Mouse (Mus musculus) midbrain, embryonic 11.5 days (tissue): ENCODE data around the gene Ttc37. TPM values are rescaled to one million over a fixed set of nuclear protein-coding genes. Genes with fewer than 3 reads are reported as not detected.
A peak's percentile ranks its signal among the peaks of the same experiment; 100 is the strongest.

Source experiments
- ATAC-seq: fragments of 200-750 bp; cut with Nextera tagmentation; 2 replicates; pipeline ENCODE4 v1.8.0; 2017; ENCODE audit warnings: moderate TSS enrichment, moderate library complexity; ENCODE audit not compliant: low FRiP score
- DNase-seq: peaks from one replicate; pipeline ENCODE4 v3.0.0; 2015; ENCODE audit warnings: low spot score; ENCODE audit errors: missing footprints
- H3K27ac ChIP-seq: fragments of 300-500 bp; sonication (generic); 2 replicates; pipeline ENCODE4 v1.5.1; 2014; ENCODE audit warnings: low read depth, low read length
- H3K27me3 ChIP-seq: fragments of 300-500 bp; sonication (generic); 2 replicates; pipeline ENCODE4 v1.6.1; 2014; ENCODE audit warnings: mild to moderate bottlenecking, low read length, moderate library complexity, mixed read lengths; ENCODE audit not compliant: control insufficient read depth, insufficient read depth
- H3K36me3 ChIP-seq: fragments of 300-500 bp; sonication (generic); 2 replicates; pipeline ENCODE4 v1.6.1; 2014; ENCODE audit warnings: mild to moderate bottlenecking, low read length, moderate library complexity, mixed read lengths; ENCODE audit not compliant: control insufficient read depth, insufficient read depth
- H3K4me1 ChIP-seq: fragments of 300-500 bp; sonication (generic); 2 replicates; pipeline ENCODE4 v1.6.1; 2014; ENCODE audit warnings: low read length; ENCODE audit not compliant: control insufficient read depth, insufficient read depth
- H3K4me2 ChIP-seq: fragments of 300-500 bp; sonication (generic); 2 replicates; pipeline ENCODE4 v1.6.1; 2014; ENCODE audit warnings: mild to moderate bottlenecking, moderate library complexity
- H3K4me3 ChIP-seq: fragments of 300-500 bp; sonication (generic); 2 replicates; pipeline ENCODE4 v1.5.1; 2014; ENCODE audit warnings: low read depth, low read length
- H3K9ac ChIP-seq: fragments of 300-500 bp; sonication (generic); 2 replicates; pipeline ENCODE4 v1.6.1; 2014; ENCODE audit warnings: low read length
- H3K9me3 ChIP-seq: fragments of 300-500 bp; sonication (generic); 2 replicates; pipeline ENCODE4 v1.6.1; 2016; ENCODE audit warnings: low read length; ENCODE audit not compliant: control insufficient read depth
- WGBS: fragments of 180-500 bp; shearing (Covaris S2); extraction: QIAGEN DNeasy Blood & Tissue Kit; methylation state at CpG from one replicate; pipeline ENCODE4 v1.1.7; 2014; 5-methylcytosine and 5-hydroxymethylcytosine counted together
- polyA plus RNA-seq: library from polyadenylated mRNA; unstranded; fragments of >200 nt; fragmentation: Nextera tagmentation; extraction: Ambion mirVana; gene quantifications from 2 replicates; pipeline ENCODE4 v1.2.1, GENCODE M21; 2014

Ttc37 gene
- polyA plus RNA-seq, 1 experiment from 2014 or later = 14.1 TPM

- DNase-seq = no peak
- Histone ChIP-seq H3K4me2 (no peak overlapping the region), H3K9me3 (no peaks in the 10 kb centered on the region), H3K9ac (no peak overlapping the region), H3K27ac (no peak overlapping the region), H3K4me1 (no peaks in the 10 kb centered on the region), H3K36me3 (no peaks in the 10 kb centered on the region), H3K27me3 (no peaks in the 10 kb centered on the region), H3K4me3 (no peak overlapping the region)
- no peak for ATAC-seq
- 94% methylated on average over 4 of the region's 4 CpGs for WGBS
Observed at GRCm38 (mm10) chr13:76063548-76063947, 35.0 kb upstream of the Ttc37 start.

- no peaks in the 10 kb centered on the region for H3K27me3 ChIP-seq
- H3K4me3 ChIP-seq = no peak overlapping the region
- H3K36me3 ChIP-seq = no peaks in the 10 kb centered on the region
- WGBS = 92% methylated on average over 13 of the region's 13 CpGs
- ATAC-seq (0 out of 2 replicates have a peak, but pooled peaks have one; percentile 14), DNase-seq (no peak)
- no peaks in the 10 kb centered on the region for H3K4me1 ChIP-seq
- no peak overlapping the region for H3K9ac ChIP-seq
- H3K4me2 ChIP-seq = no peak overlapping the region
- no peak overlapping the region for H3K27ac ChIP-seq
- no peaks in the 10 kb centered on the region for H3K9me3 ChIP-seq
Observed at GRCm38 (mm10) chr13:76064363-76064945, 34.1 kb upstream of the Ttc37 start.

DNA sequence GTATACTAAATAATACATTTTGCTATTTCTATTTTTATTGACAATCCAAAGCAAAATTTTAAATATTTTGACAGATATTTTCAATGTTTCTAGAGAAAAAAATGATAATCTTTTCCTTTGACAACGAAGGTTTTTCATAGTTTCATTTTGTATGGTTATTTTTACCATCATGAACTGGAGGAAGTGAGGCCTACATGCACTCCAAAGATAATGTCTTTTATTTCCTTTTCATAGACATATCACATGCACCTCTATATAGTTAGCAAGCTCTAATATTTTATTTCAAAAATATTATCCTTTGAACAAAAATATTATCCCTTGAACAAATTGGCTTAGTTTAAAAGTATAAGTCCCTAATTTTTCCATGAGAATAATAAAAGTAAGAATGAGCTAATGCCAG is 24.2 kb upstream of the Ttc37 start:
- Histone ChIP-seq H3K36me3 (no peaks in the 10 kb centered on the region), H3K27me3 (no peaks in the 10 kb centered on the region), H3K4me2 (no peak overlapping the region), H3K4me1 (no peaks in the 10 kb centered on the region), H3K9ac (no peak overlapping the region), H3K27ac (no peak overlapping the region), H3K9me3 (no peaks in the 10 kb centered on the region), H3K4me3 (no peak overlapping the region)
- ATAC-seq (no peak), DNase-seq (no peak)
- 92% methylated on average over 1 of the region's 1 CpGs for WGBS

DNA sequence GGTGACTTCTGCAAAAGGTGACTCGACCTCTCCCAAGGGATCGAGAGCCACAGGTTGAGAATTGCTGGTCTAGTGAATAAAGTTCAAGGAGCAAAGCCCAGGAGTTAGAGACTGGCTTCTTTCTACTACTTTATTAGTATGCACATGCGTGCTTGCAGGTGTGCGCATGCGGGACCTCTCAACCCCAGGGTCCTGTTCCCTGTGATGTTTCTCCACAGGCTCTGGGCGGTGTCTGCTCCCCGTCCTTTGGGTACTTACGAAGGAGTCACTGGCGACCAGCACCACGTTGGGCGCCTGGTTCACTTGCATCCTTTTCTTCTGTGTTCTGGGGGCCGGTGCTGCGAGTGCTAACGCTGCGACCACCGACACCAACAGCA is 430 bp upstream of the Ttc37 start:
- Histone ChIP-seq H3K36me3 (no peaks in the 10 kb centered on the region), H3K27ac (peak overlapping the region; percentile 7; the same call in 1 of the 2 replicates), H3K4me3 (peak overlapping the region; percentile 50), H3K4me2 (peak overlapping the region; percentile 30), H3K9ac (peak overlapping the region; percentile 70), H3K4me1 (no peaks in the 10 kb centered on the region), H3K27me3 (no peaks in the 10 kb centered on the region), H3K9me3 (no peaks in the 10 kb centered on the region)
- ATAC-seq (peak; percentile 89), DNase-seq (no peak)
- 3% methylated on average over 16 of the region's 16 CpGs for WGBS

- no peak for ATAC-seq
- Histone ChIP-seq H3K4me2 (no peak overlapping the region), H3K4me1 (no peaks in the 10 kb centered on the region), H3K9ac (no peak overlapping the region), H3K27me3 (no peaks in the 10 kb centered on the region), H3K27ac (no peak overlapping the region), H3K9me3 (no peaks in the 10 kb centered on the region), H3K36me3 (no peaks in the 10 kb centered on the region), H3K4me3 (no peak overlapping the region)
- WGBS = 94% methylated on average over 2 of the region's 2 CpGs
- DNase-seq = no peak
Observed at GRCm38 (mm10) chr13:76101989-76102388, 3.5 kb downstream of the Ttc37 start.

- DNase-seq (no peak), ATAC-seq (no peak)
- H3K36me3 ChIP-seq = peaks cover 4% of the 10 kb centered on the region; the same call in 1 of the 2 replicates
- H3K4me1 ChIP-seq = no peaks in the 10 kb centered on the region
- H3K27me3 ChIP-seq = no peaks in the 10 kb centered on the region
- H3K9me3 ChIP-seq = no peaks in the 10 kb centered on the region
- H3K4me2 ChIP-seq = no peak overlapping the region
- H3K9ac ChIP-seq = no peak overlapping the region
- H3K4me3 ChIP-seq = no peak overlapping the region
- H3K27ac ChIP-seq = no peak overlapping the region
- WGBS = 92% methylated on average over 18 of the region's 18 CpGs
Observed at GRCm38 (mm10) chr13:76109069-76109824, 10.7 kb downstream of the Ttc37 start.

DNA sequence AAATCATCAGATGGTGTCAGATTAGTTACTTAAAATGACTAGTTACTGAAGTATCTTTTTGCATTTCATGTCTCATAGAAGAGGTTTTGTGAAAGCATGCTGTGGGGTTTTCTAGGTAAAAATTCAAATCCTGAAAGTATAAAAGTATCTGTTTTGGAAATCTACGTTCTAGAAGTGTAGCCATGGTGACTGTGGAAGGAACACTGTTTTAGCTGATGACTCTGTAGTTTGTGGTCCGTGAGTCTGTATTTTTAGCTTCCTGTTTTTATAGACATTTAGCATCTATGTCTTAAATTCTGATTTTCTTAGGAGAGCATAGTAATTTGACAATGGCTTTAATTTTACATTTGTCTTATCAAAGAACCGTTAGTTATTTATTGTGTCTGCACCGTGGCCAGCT is 30.3 kb downstream of the Ttc37 start:
- Histone ChIP-seq H3K27ac (no peak overlapping the region), H3K36me3 (no peaks in the 10 kb centered on the region; the same call in 1 of the 2 replicates), H3K9ac (no peak overlapping the region), H3K9me3 (no peaks in the 10 kb centered on the region), H3K4me2 (no peak overlapping the region), H3K27me3 (no peaks in the 10 kb centered on the region), H3K4me1 (no peaks in the 10 kb centered on the region), H3K4me3 (no peak overlapping the region)
- DNase-seq = no peak
- ATAC-seq = no peak
- 91% methylated on average over 4 of the region's 4 CpGs for WGBS

- H3K27ac ChIP-seq = no peak overlapping the region
- DNase-seq = no peak
- WGBS = 86% methylated on average over 4 of the region's 4 CpGs
- no peak for ATAC-seq
- H3K4me2 ChIP-seq = no peak overlapping the region
- H3K27me3 ChIP-seq = no peaks in the 10 kb centered on the region
- H3K9ac ChIP-seq = no peak overlapping the region
- H3K9me3 ChIP-seq = no peaks in the 10 kb centered on the region
- H3K4me3 ChIP-seq = no peak overlapping the region
- peaks cover 6% of the 10 kb centered on the region for H3K36me3 ChIP-seq
- H3K4me1 ChIP-seq = no peaks in the 10 kb centered on the region
Observed at GRCm38 (mm10) chr13:76132415-76132814, 33.9 kb downstream of the Ttc37 start.

DNA sequence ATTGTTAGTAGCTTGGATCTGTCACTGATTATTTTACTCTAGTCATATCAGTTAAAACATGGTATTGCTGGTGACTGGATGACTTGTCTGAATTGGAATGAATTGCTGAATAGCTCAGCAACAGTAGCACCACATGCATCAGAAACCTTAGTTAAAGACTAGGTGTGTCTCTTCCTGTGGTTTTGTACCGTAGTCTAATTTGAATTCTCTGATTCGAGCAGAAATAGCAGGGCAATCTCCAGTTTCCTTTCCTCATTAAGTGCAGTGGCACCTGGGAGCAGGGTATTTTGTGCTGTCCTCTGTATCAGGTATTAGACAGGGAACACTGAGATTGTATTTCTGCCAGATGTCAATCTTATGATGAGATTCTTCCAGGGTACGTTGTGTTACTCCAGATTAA is 40.3 kb downstream of the Ttc37 start:
- no peak for DNase-seq
- Histone ChIP-seq H3K4me3 (no peak overlapping the region), H3K27me3 (no peaks in the 10 kb centered on the region), H3K9ac (no peak overlapping the region), H3K9me3 (no peaks in the 10 kb centered on the region), H3K4me1 (no peaks in the 10 kb centered on the region), H3K27ac (no peak overlapping the region), H3K36me3 (peaks cover 6% of the 10 kb centered on the region), H3K4me2 (no peak overlapping the region)
- no peak for ATAC-seq
- WGBS = 93% methylated on average over 3 of the region's 3 CpGs
